Mouse (Mus musculus) adrenal gland, adult 18-20 months (tissue): ENCODE data around the gene Dbndd2. TPM values are rescaled to one million over a fixed set of nuclear protein-coding genes. Genes with fewer than 3 reads are reported as not detected.

Source experiments
- DNase-seq, 2 experiments: peaks; one replicate each; pipeline ENCODE4 v3.0.0; 2021 to 2022; ENCODE audit warnings: low spot score in 2 of 2
- total RNA-seq, 2 experiments: library from RNA; stranded (reverse); gene quantifications; 1 replicate in 1 of 2; 2 replicates in 1 of 2; pipeline ENCODE4 v1.2.3; 2021

Gene Dbndd2
- total RNA-seq, 2 experiments from 2014 or later, result 7.6 to 20.9 TPM

DNA sequence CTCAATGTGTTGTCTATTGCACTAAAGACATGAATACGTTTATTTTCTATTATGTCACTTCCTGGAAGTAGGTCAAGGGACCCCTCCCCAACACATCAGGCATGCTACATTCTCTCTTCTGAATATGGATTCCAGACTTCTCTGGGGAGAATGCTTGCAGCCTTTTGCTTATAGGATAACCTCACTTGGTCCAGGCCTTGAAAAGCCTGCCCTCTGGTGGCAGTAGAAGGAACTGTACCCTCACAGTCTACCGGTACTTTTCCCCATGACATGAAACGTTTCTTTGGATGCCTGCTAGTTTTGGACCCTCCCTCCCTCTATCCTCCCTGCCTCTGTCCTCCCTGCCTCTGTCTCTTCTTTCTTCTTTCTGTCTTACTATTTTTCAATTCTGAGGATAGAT lies 45.3 kb downstream of the Dbndd2 start:
- peak; percentile 64 to 71 for DNase-seq

DNA sequence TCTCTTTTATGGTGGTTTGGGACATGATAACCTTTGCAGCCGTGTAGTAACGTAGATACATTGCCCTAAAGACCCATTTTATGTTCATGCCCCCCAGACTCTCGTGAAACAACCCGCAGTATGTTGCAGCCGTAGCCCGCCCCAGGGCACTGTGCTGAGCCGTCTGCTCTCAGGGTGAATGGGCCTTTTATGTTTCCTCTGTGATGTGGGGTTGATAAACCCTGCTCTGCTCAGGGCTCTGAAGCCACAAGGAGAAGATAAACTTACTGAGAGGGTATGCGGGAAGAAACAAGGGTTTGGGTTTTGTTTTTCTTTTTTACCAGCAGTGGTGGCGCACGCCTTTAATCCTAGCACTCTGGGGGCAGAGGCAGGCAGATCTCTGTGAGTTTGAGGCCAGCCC lies 48.4 kb downstream of the Dbndd2 start:
- no peak for DNase-seq

DNA sequence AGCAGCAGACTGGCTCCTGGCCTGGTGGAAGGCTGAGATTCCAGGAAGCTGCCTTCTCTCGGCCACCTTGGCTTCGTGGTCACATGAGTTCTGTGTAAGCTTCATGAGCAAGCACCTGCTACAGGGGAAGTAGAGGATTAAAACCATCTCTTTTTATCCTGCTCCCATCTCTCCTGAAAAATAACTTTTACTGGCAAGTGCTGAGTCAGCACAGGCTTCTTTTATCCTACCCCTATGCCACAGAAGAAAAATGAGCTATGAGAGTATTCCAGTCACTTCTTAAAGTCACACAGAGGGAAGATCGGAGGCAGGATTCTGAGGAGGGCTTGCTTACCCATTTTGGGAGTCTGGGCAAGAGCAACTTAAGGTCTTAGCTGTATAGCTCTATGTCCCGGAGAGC lies 51.1 kb downstream of the Dbndd2 start:
- no peak for DNase-seq

DNA sequence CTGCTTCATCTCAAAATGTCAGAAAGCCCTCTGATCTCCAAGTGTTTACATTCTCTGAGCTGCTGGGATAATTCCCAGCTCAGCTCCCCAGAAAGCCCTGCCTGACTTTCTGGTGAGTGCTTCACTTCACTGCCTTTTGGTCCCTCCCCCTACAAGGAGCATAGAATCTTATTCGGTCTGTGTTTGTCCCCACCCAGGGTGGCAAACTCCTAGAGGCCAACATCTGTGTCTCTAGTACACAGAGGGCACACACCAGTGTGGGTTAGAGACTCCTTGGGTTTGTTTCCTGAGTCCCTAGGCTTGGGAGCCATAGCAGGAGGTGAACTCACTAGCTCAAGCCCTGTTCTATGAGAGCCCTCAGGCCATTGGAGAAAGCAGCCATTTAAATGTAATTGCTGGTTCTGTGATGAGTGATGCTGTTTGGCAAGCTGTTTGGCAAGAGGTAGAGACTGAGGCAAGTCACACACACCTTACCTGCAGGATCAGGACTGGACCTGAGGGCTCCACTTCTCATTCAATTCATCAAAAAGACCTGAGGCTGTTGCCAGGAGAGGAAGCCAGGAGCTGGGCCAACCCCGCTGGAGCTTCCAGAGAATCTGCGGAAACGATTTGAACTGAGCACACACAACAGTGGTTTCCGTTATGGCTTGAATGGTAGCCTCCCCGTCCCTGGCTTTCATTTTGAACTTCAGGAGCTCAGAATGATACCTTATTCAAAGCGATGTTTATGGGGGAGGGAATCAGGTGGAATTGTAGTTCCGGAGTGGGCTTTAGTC lies 54.9 kb downstream of the Dbndd2 start:
- no peak for DNase-seq

DNA sequence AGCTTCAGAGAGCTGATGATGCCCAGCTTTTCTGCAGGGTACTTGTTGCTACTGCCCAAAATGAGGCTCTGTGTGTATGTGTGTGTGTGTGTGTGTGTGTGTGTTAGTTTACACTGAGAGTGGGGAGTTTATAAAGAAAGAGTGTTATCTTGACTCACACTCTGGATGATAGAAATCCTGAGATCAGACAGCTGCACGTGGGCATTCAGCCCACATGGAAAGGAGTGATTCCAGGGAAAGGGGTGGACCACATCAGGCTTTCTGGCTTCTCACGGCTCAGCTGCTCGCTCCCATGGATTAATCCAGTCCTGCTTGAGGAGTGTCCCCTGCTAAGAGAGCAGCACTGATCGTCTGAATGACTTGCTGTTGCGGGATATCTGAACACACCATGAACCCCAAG lies 56.2 kb downstream of the Dbndd2 start:
- no peak for DNase-seq

DNA sequence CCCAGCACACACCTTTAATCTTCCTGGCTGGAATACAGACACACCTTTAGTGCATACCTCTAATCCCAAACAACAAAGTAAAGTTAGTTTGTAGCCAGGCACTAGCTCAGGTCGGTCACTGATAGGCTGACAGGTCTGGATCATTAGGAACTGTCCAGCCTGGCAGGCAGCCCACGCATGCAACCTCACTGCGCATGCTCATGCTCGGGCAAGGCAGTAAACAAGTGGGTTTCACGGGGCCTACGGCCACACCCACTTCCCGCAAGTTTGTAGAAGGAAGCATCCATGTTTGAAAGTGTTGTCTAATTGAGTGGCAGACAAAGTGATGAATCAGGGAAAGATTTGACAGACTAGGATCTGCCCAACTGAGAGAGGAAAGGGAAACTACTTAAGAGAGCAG lies 56.7 kb downstream of the Dbndd2 start:
- DNase-seq, result no peak

Other genes starting within 250 kb of the Dbndd2 start
- not detected for gene Svs2, start 247.6 kb upstream of the Dbndd2 start, total RNA-seq
- not detected for gene Svs3b, start 229.5 kb upstream of the Dbndd2 start, total RNA-seq
- gene Svs4, start 207.6 kb upstream of the Dbndd2 start, total RNA-seq, result not detected
- gene Svs3a, start 196.8 kb upstream of the Dbndd2 start, total RNA-seq, result not detected
- not detected for gene Svs6, start 169.4 kb upstream of the Dbndd2 start, total RNA-seq
- gene Svs5, start 153.4 kb upstream of the Dbndd2 start, total RNA-seq, result 1 to 10 TPM; 1.6 to 3.7 TPM
- 10 to 100 TPM; 21.8 to 45.7 TPM for gene Slpi, start 97.0 kb upstream of the Dbndd2 start, total RNA-seq
- gene Rbpjl, start 83.0 kb upstream of the Dbndd2 start, total RNA-seq, result not detected
- 1 to 10 TPM in 1 of 2 experiments, under 1 TPM in 1; 0.76 to 1.7 TPM for gene Matn4, start 80.9 kb upstream of the Dbndd2 start, total RNA-seq
- gene Sdc4, start 42.2 kb upstream of the Dbndd2 start, total RNA-seq, result 100 to 1,000 TPM; 133 to 150 TPM
- 10 to 100 TPM; 28.7 to 33.3 TPM for gene Sys1, start 29.1 kb upstream of the Dbndd2 start, total RNA-seq
- 1 to 10 TPM in 1 of 2 experiments, not detected in 1; 5.7 TPM for gene Gm20458, start 25.1 kb upstream of the Dbndd2 start, total RNA-seq
- gene Trp53tg5, start 12.4 kb upstream of the Dbndd2 start, total RNA-seq, result not detected
- gene Pigt, start 11.4 kb downstream of the Dbndd2 start, total RNA-seq, result 10 to 100 TPM; 63.3 to 93.6 TPM
- gene Wfdc2, start 76.3 kb downstream of the Dbndd2 start, total RNA-seq, result under 1 TPM in 1 of 2 experiments, not detected in 1; 0.74 TPM
- gene Spint3, start 87.4 kb downstream of the Dbndd2 start, total RNA-seq, result not detected
- gene Wfdc6a, start 99.3 kb downstream of the Dbndd2 start, total RNA-seq, result under 1 TPM; 0.38 to 0.40 TPM
- not detected for gene Eppin, start 107.5 kb downstream of the Dbndd2 start, total RNA-seq
- gene Wfdc6b, start 127.4 kb downstream of the Dbndd2 start, total RNA-seq, result not detected
- not detected for gene Wfdc8, start 127.5 kb downstream of the Dbndd2 start, total RNA-seq
- not detected for gene Wfdc16, start 152.7 kb downstream of the Dbndd2 start, total RNA-seq
- gene Wfdc10, start 169.9 kb downstream of the Dbndd2 start, total RNA-seq, result not detected
- gene Wfdc9, start 170.5 kb downstream of the Dbndd2 start, total RNA-seq, result not detected
- gene Wfdc11, start 188.0 kb downstream of the Dbndd2 start, total RNA-seq, result not detected
- gene Wfdc13, start 199.0 kb downstream of the Dbndd2 start, total RNA-seq, result not detected
- not detected for gene Spint4, start 212.4 kb downstream of the Dbndd2 start, total RNA-seq
- gene Spint5, start 229.2 kb downstream of the Dbndd2 start, total RNA-seq, result not detected